Comparison of ENCODE assay signal across 10 mouse cellular contexts in the genomic region with DNA sequence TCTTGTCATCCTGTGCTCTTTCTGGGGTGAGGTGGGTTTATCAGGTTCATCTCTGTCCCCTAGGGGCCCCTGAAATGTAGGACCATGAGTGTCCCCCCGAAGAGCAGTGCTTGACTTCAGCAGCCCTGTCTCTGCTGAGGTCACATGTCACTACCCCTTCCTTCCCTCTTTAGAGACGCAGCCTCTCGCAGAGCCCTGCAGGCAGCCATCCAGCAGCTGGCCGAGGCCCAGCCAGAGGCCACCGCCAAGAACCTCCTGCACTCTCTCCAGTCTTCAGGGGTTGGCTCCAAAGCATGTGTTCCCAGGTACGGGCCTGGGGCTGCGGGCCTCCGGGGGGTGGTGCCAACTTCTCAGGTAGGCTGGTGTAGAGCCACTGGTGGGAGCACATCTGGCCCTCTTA. TPM values are rescaled to one million over a fixed set of nuclear protein-coding genes. Genes with fewer than 3 reads are reported as not detected.
DNase-seq lines count a peak whose midpoint lies in the region; ATAC-seq lines count a peak whose summit lies in the region.
"Had no signal": no experiment of that assay in that cellular context is flagged by ENCODE, and none has a peak within 500 bp of the region (broad histone marks: within the 10 kb centered on the region; RNA-seq: fewer than 3 reads in every experiment).

No protein-coding gene starts in this region.

- no peak overlapping the region for H3K27ac ChIP-seq in kidney, embryonic 15.5 days
- H3K27ac ChIP-seq in heart, embryonic 15.5 days: peak overlapping the region; percentile 91
- H3K27ac ChIP-seq: hindbrain, embryonic 15.5 days had no signal

- no peak for ATAC-seq in kidney, embryonic 15.5 days (replicated peaks; ENCODE audit: low FRiP score)
- ATAC-seq in heart, embryonic 15.5 days (replicated peaks; ENCODE audit: insufficient number of reproducible peaks, insufficient read depth, low FRiP score, low read depth): 0 out of 2 replicates have a peak, but pooled peaks have one; percentile 18
- ATAC-seq in activated CD4-positive, CD25-positive, alpha-beta regulatory T cell, adult 4 months: no peak

- peaks cover 41% of the 10 kb centered on the region for H3K4me1 ChIP-seq in kidney, embryonic 15.5 days
- H3K4me1 ChIP-seq in heart, embryonic 15.5 days (replicated peaks): peaks cover 18% of the 10 kb centered on the region
- H3K4me1 ChIP-seq: hindbrain, embryonic 15.5 days had no signal

- H3K36me3 ChIP-seq in kidney, embryonic 15.5 days: peaks cover 84% of the 10 kb centered on the region
- peaks cover 64% of the 10 kb centered on the region for H3K36me3 ChIP-seq in heart, embryonic 15.5 days

- no peak overlapping the region for H3K9ac ChIP-seq in kidney, embryonic 15.5 days
- 0 out of 2 replicates have a peak overlapping the region, but pooled peaks have one; percentile 8 for H3K9ac ChIP-seq in heart, embryonic 15.5 days
- H3K9ac ChIP-seq: hindbrain, embryonic 15.5 days; limb, embryonic 13.5 days had no signal

- WGBS in kidney, embryonic 15.5 days: 81% methylated on average over 8 of the region's 8 CpGs
- 50% methylated on average over 8 of the region's 8 CpGs for WGBS in heart, embryonic 15.5 days

- H3K4me2 ChIP-seq in kidney, embryonic 15.5 days: no peak overlapping the region
- no peak overlapping the region for H3K4me2 ChIP-seq in heart, embryonic 15.5 days
- H3K4me2 ChIP-seq: hindbrain, embryonic 15.5 days; limb, embryonic 13.5 days had no signal

- H3K9me3 ChIP-seq in kidney, embryonic 15.5 days (replicated peaks): no peaks in the 10 kb centered on the region
- H3K9me3 ChIP-seq in heart, embryonic 15.5 days (replicated peaks): no peaks in the 10 kb centered on the region
- H3K9me3 ChIP-seq: hindbrain, embryonic 15.5 days; limb, embryonic 13.5 days had no signal

- peak; percentile 71 for DNase-seq in kidney, adult 11 months
- peak; percentile 15 to 42 for DNase-seq in urinary bladder, postnatal 36 days (ENCODE audit: low spot score in 2 of 2)
- DNase-seq in urinary bladder, adult 18-20 months (ENCODE audit: low spot score in 2 of 2): no peak
- peak; percentile 42 for DNase-seq in skeletal muscle tissue, adult 2 months (ENCODE audit: low read depth, low spot score)
- no peak for DNase-seq in spleen, adult 12 weeks (ENCODE audit: low spot score)

- H3K27me3 ChIP-seq in kidney, embryonic 15.5 days: no peaks in the 10 kb centered on the region
- H3K27me3 ChIP-seq in heart, embryonic 15.5 days: no peaks in the 10 kb centered on the region
- H3K27me3 ChIP-seq: hindbrain, embryonic 15.5 days; limb, embryonic 13.5 days had no signal

- H3K4me3 ChIP-seq in kidney, embryonic 15.5 days (replicated peaks): no peak overlapping the region
- H3K4me3 ChIP-seq in heart, embryonic 15.5 days: no peak overlapping the region
- H3K4me3 ChIP-seq: hindbrain, embryonic 15.5 days; limb, embryonic 13.5 days had no signal

RNA-seq across cellular contexts. Expression of gene Gcn1l1, which starts 9.9 kb away (rescaled TPM):
- 44.3 and 49.3 TPM in 2 replicates for polyA plus RNA-seq in kidney, embryonic 15.5 days (2015; fragmentation: Nextera tagmentation; extraction: Ambion mirVana)
- 20.9 and 28.8 TPM in 2 replicates for polyA plus RNA-seq in heart, embryonic 15.5 days (2015; fragmentation: Nextera tagmentation; extraction: Ambion mirVana)
- 10 to 100 TPM; 22.2 to 30.6 TPM for polyA plus RNA-seq in activated CD4-positive, CD25-positive, alpha-beta regulatory T cell, adult 4 months (2017; shearing (Covaris generic))

RNA-seq across cellular contexts. Expression of gene Rplp0, which starts 15.7 kb away (rescaled TPM):
- polyA plus RNA-seq in kidney, embryonic 15.5 days (2015; fragmentation: Nextera tagmentation; extraction: Ambion mirVana): 1,539 and 1,600 TPM in 2 replicates
- polyA plus RNA-seq in heart, embryonic 15.5 days (2015; fragmentation: Nextera tagmentation; extraction: Ambion mirVana): 925 and 1,001 TPM in 2 replicates
- 1,000 to 10,000 TPM; 4,414 to 4,537 TPM for polyA plus RNA-seq in activated CD4-positive, CD25-positive, alpha-beta regulatory T cell, adult 4 months (2017; shearing (Covaris generic))

RNA-seq across cellular contexts. Expression of gene Rab35, which starts 56.7 kb away (rescaled TPM):
- polyA plus RNA-seq in kidney, embryonic 15.5 days (2015; fragmentation: Nextera tagmentation; extraction: Ambion mirVana): 16.0 and 16.2 TPM in 2 replicates
- 13.7 and 15.0 TPM in 2 replicates for polyA plus RNA-seq in heart, embryonic 15.5 days (2015; fragmentation: Nextera tagmentation; extraction: Ambion mirVana)
- polyA plus RNA-seq in activated CD4-positive, CD25-positive, alpha-beta regulatory T cell, adult 4 months (2017; shearing (Covaris generic)): 1 to 10 TPM; 8.0 to 8.5 TPM

Comparison
In these comparisons a context has a peak if more than half of its experiments do, and no peak if none do; other contexts are left out.
1. DNase-seq: peak in kidney, adult 11 months (single experiment), urinary bladder, postnatal 36 days (2 of 2) and skeletal muscle tissue, adult 2 months (single experiment); none in urinary bladder, adult 18-20 months (0 of 2) and spleen, adult 12 weeks (single experiment).